Mouse (Mus musculus): Measurements from ENCODE around the gene Ctnna3. TPM values are rescaled to one million over a fixed set of nuclear protein-coding genes. Genes with fewer than 3 reads are reported as not detected.

The Ctnna3 gene
- total and polyA plus RNA-seq, 3 experiments = not detected

- Histone ChIP-seq H3K79me2 (ENCODE audit: control insufficient read depth, insufficient read depth, low read length, poor library complexity) (no peaks in the 10 kb centered on the region), H3K27ac (ENCODE audit: control insufficient read depth, low read depth, low read length) (no peak overlapping the region), H3K27me3 (ENCODE audit: control insufficient read depth in 1 of 2, insufficient read depth in 2 of 2, low read length in 2 of 2) (no peaks in the 10 kb centered on the region), H3K36me3 (ENCODE audit: control insufficient read depth in 1 of 2, insufficient read depth in 2 of 2, low read length in 2 of 2) (no peaks in the 10 kb centered on the region), H3K9ac (ENCODE audit: control insufficient read depth, low read depth, low read length, poor library complexity, severe bottlenecking) (no peak overlapping the region), H3K4me3 (ENCODE audit: control insufficient read depth in 1 of 2, insufficient read depth in 1 of 2, low read depth in 2 of 2, low read length in 2 of 2) (no peak overlapping the region), H3K9me3 (replicated peaks; ENCODE audit: insufficient read depth, low read length) (no peaks in the 10 kb centered on the region), H3K4me1 (ENCODE audit: control insufficient read depth in 1 of 2, insufficient read depth in 2 of 2, low read length in 2 of 2) (no peaks in the 10 kb centered on the region)
- TF ChIP-seq BHLHE40 (IDR thresholded peaks at IDR 0.05; ENCODE audit: borderline replicate concordance, low read depth, low read length) (no peak), CTCF (IDR thresholded peaks at IDR 0.05 in 2 of 3, conservative IDR thresholded peaks at IDR 0.05 in 1 of 3; ENCODE audit: control insufficient read depth in 1 of 3, insufficient read depth in 1 of 3, low read depth in 2 of 3, low read length in 3 of 3, poor library complexity in 1 of 3, severe bottlenecking in 1 of 3) (no peak), RCOR1 (IDR thresholded peaks at IDR 0.05; ENCODE audit: low read depth, low read length) (no peak), SIN3A (IDR thresholded peaks at IDR 0.05; ENCODE audit: low read length) (no peak), ELF1 (IDR thresholded peaks at IDR 0.05; ENCODE audit: low read depth, low read length) (no peak), USF1 (IDR thresholded peaks at IDR 0.05; ENCODE audit: low read depth, low read length) (no peak), POLR2AphosphoS5 (IDR thresholded peaks at IDR 0.05; ENCODE audit: borderline replicate concordance, low read depth, low read length) (no peak), EP300 (IDR thresholded peaks at IDR 0.05; ENCODE audit: low read depth in 1 of 2, low read length in 2 of 2) (no peak), MYC (IDR thresholded peaks at IDR 0.05; ENCODE audit: low read depth, low read length) (no peak), E2F4 (IDR thresholded peaks at IDR 0.05; ENCODE audit: borderline replicate concordance, low read depth, low read length) (no peak), ZNF384 (IDR thresholded peaks at IDR 0.05; ENCODE audit: low read depth, low read length) (no peak), NELFE (IDR thresholded peaks at IDR 0.05; ENCODE audit: low read depth, low read length) (no peak), GATA1 (IDR thresholded peaks at IDR 0.05; ENCODE audit: low read depth, low read length) (no peak), JUND (IDR thresholded peaks at IDR 0.05; ENCODE audit: low read depth, low read length) (no peak), POLR2AphosphoS2 (IDR thresholded peaks at IDR 0.05; ENCODE audit: low read length) (no peak), GABPA (IDR thresholded peaks at IDR 0.05; ENCODE audit: low read depth, low read length) (no peak), MEF2A (IDR thresholded peaks at IDR 0.05; ENCODE audit: extremely low read depth, insufficient replicate concordance, low read depth, low read length, poor library complexity, severe bottlenecking) (no peak)
- DNase-seq (ENCODE audit: low read depth, low spot score) = no peak
Observed at GRCm38 (mm10) chr10:64243421-64243820, 813.5 kb downstream of the Ctnna3 start.

DNA sequence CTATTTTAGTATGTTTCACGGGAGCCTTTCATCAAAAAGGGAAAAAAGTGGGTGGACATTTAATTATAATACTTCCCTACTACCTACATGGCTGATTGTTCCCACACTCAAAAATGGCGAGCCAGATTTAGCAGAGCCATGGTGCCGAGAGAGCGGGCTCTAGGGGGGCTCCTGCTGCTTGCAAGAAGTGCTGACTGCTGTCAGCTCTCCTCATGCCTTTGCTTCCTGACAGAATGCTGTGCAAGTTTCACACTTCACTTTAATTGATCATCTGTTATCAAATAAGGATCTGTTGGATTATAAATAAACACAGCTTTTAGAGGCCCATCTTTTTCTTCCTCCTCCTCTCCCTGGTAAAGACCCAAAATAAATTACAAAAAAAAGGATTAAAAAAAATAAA is 838.3 kb downstream of the Ctnna3 start:
- H3K9me3 ChIP-seq (replicated peaks; ENCODE audit: insufficient read depth, low read length) = no peaks in the 10 kb centered on the region
- TF ChIP-seq ZMIZ1 (IDR thresholded peaks at IDR 0.05; ENCODE audit: low read depth, low read length) = no peak
- TF ChIP-seq GABPA (IDR thresholded peaks at IDR 0.05; ENCODE audit: low read depth, low read length) = no peak
- no peak for TF ChIP-seq ETS1 (IDR thresholded peaks at IDR 0.05; ENCODE audit: low read depth, low read length)

More for the DNA sequence above, 838.3 kb downstream of the Ctnna3 start:
- H3K36me3 ChIP-seq (ENCODE audit: control insufficient read depth in 1 of 2, insufficient read depth in 2 of 2, low read length in 2 of 2) = no peaks in the 10 kb centered on the region
- H3K79me2 ChIP-seq (ENCODE audit: control insufficient read depth, insufficient read depth, low read length, poor library complexity) = no peaks in the 10 kb centered on the region
- H3K27me3 ChIP-seq (ENCODE audit: control insufficient read depth in 1 of 2, insufficient read depth in 2 of 2, low read length in 2 of 2) = no peaks in the 10 kb centered on the region
- no peak overlapping the region for H3K4me3 ChIP-seq (ENCODE audit: control insufficient read depth in 1 of 2, insufficient read depth in 1 of 2, low read depth in 2 of 2, low read length in 2 of 2)
- H3K27ac ChIP-seq (ENCODE audit: control insufficient read depth, low read depth, low read length) = no peak overlapping the region
- DNase-seq (ENCODE audit: low read depth, low spot score) = no peak
- no peaks in the 10 kb centered on the region for H3K4me1 ChIP-seq (ENCODE audit: control insufficient read depth in 1 of 2, insufficient read depth in 2 of 2, low read length in 2 of 2)
- H3K9ac ChIP-seq (ENCODE audit: control insufficient read depth, low read depth, low read length, poor library complexity, severe bottlenecking) = no peak overlapping the region
